Mouse (Mus musculus): ENCODE data around the gene Cldn5.

Cldn5 gene

DNA sequence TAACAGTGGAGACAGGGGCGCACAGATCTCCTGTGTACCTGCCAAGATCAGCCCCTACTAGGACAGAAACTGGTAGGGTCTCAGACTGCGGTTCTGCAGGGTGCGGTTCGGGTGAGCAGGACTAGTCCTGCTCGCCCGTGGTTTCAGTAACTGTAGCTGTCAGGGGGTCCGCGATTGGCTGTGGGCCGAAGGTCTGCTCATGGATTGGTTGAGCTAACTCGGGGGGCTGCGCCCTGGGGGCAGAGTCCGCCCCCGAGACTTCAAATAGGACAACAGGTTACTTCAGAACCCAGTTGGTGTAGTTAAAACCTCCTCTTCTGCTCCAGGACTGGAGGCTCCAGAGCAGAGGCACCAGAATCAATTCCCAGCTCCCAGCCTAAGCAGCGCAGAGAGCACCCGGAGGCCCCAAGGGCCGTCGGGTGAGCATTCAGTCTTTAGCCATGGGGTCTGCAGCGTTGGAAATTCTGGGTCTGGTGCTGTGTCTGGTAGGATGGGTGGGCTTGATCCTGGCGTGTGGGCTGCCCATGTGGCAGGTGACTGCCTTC is at the start of gene Cldn5:
Gene Cldn5, plus strand, starts transcription at position 292 of the 545 bp plus-strand sequence.
- DNase-seq (ENCODE audit: low spot score) = no peak

DNA sequence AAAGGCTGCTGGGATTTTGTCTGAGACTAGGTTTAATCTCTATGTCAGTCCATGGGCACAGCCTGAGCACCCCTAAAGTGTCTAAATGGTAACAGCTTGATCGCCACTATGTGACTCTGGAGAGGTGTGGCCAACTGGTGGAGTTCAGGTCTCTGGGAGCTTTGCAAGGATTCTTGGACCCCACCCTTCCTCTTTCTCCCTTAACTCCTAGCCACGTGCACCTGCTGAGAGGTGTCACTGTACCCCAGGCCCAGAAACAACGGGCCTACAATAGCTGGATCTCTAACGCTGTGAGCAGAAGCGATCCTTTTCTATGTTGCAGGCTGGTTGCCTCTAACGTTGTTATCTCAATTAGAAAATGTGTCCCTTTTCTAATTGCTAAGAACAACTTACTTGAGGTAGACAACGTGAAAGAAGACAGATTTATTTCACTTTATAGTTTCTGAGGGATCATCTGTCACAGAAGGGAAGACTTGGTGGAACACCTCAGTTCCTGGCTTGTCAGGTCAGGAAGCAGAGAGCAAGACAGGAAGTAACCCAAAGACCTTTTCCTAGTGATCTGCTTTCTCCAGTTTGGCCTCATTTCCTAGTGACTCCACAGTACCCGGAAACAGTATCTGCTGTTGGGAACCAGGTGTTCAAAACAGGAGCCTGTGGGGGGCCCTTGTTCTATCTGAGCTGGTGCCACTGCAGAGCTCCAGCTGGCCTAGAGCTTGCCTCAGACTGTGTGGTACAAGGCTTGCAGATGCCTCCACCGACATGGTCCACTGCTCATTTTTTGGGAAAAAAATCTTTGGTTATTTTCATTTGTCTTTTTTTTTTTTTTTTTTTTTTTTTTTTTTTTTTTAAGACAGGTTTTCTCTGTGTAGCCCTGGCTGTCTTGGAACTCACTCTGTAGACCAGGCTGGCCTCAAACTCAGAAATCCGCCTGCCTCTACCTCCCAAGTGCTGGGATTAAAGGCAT is 48.8 kb upstream of the Cldn5 start:
- DNase-seq (ENCODE audit: low spot score) = no peak

DNA sequence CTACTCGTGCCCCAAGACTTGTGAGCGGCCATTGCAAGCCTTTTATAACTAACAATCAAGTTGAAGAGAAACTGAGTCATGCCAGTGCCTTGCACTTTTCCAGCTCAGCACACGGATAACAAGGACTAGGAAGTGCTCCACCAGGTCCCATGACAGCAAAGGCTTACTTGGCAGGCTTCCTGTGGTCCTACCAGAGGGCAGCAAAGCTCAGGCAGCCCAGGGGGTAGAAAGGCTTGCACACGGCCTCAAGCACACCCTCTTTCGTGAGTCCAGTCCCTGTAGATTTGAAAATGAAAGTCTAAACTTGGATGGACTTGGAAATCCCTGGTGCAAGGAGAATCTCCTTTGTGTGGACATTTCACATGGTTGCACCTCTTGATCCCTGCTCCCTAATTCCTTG is 47.5 kb upstream of the Cldn5 start:
- no peak for DNase-seq (ENCODE audit: low spot score)

DNA sequence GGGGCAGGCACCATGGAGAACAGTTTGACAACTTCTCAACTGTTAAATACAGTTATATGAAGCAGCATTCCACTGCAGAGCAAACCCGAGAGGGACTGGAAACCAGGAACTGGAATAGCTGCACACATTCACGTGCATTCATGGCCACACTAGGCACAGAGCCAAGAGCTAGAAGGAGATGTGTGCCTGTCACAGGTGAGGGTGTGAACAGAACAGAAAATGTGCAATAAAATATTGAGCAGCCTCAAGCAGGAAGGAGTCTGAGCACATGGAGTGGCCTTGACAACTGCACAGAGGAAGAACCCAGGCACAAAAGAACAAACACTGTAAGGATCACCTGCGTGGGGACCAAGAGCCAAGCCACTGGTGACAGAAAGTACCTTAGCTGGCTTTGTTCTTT is 46.0 kb upstream of the Cldn5 start:
- no peak for DNase-seq (ENCODE audit: low spot score)

DNA sequence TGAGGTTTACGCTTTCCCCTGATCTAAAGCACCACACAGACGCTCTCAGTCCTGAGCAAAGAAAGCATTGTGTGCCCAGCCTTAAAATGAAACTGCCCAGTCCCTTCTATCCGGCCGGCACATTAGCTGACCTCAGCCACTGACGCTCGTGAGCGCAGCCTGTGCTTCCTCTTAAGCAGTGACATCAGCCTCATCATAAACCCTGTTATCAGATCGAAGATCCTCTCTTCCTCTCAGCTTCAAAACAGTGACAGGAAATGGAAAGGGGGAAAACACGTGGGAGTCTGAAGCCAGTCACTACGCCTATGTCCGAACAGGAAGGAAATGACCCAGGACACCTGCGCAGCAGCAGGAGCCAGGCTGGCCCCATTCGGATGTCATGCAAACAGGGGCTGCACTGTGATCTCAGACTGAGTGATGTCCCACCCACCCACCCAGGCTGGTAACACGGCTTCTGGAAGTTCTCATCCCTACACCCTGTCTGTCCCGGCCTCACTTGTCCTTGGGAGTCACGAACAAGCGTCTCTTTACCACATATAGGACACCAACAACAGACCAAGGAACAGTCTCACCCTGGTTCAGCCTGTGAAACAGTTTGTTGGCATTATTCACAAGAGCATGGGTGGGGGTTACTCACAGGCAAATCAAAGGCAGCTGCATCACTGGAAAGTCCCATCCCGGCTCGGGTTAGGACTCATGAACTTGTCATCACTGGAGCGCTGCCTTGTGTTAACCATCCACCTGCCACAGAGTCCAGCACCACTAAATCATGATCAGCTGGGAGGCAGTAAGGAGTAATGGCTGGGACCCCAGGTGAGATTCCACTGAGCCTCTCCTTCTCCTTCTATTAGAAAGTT is 43.3 kb upstream of the Cldn5 start:
- DNase-seq (ENCODE audit: low spot score) = no peak

DNA sequence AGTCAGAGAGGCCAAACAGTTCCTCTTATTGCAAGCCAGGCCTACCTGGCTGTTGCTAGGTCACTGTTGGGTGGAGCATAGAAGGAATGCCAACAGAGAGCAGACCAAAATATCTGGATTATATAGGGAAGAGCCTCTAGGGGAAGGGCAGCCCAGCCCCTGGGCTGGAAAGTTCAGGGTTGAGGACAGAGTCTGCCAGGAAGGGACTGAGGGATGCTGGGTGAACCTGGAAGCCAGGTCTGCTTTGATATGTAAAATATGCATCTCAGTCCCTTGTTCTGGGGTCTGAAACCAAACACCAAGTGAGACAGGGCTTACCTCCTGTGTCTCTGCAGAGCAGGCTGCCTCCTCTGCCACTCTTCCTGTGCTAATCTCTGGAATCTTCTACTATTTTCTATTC is 38.3 kb upstream of the Cldn5 start:
- no peak for DNase-seq (ENCODE audit: low spot score)

DNA sequence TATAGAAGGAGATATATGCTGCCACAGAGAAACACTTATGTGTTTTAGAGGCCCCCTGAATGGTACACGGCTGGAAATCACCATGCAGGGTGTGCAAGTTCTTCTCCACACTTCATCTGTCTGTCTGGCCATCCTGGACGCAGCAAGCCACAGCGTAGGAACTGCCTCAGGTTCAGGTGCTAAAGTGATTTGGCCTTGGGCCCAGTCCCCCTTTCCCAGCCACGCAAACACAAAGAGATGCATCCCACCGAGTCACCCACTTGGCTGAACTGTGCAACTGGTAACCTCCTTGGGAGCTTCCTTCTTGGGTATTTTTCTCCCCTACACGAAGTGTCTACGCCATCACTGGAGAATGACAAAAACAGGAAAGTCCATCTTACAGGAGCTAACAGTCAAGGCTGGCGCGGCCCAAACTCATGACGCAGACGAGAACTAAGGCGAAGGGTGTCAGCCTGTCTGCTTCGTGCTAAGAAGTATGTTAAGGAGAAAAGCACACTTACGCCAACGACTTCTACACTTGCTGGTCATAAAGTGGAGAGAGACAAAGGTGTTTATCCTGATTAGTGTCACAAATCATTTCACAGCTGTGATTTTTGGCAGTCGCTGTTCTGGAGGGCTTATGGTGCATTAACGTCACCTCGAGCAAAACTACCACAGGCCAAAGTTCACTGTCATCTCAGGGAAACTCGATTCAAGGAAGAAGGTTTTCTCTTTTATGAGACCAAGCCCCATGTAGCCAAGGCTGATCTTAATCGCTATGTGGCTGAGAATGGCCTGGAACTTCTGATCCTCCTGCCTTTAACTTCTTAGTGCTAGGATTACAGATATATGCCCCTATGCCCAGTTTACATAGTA is 30.2 kb upstream of the Cldn5 start:
- no peak for DNase-seq (ENCODE audit: low spot score)

DNA sequence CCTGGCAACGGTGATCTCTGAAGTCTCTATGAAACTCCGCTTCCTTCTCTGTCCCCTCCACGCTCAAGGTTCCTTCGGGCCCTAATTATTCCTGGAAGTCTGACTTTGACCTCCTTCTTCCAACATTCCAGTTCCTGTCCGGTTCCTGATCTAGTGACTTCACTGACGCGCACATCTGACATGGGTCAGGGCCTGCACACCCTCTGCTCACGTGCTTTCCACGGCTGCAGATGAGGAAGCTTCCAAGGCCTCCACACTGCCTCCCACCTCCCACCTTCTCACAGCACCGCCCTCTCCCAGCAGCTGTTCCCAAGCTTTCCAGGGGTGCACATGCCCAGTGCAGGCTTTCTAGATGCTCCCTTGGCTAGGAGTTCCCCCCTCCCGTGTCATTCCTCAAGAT is 25.5 kb upstream of the Cldn5 start:
- DNase-seq (ENCODE audit: low spot score) = no peak

DNA sequence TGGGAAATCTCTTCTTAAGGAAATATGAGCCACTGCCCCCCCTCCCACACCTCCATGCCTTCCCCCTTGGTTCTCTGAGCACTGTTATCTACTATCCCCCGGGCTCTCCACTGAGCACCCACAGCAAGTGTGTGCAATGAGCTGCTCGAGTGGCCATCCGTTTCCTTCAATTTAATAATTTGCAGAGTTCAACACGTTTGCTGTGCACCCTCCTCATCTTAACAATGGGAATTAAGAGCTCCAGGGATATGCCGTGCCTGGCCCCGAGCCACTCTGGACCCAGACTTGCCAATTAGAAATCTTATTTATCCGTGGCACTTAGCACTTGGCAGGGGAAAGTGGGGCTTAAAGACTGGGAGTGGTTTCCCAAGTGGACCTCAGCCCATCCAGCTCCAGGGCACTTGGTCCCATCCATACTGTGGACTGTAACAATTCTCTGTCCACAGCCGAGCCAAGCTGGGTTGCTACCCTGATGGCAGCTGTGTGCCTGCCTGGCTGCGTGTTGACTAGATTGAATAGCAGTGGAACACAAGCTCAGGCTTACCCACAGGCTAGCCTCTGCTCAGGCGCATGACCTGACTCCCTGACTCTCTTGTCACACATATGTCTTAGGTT is 24.7 kb upstream of the Cldn5 start:
- no peak for DNase-seq (ENCODE audit: low spot score)

DNA sequence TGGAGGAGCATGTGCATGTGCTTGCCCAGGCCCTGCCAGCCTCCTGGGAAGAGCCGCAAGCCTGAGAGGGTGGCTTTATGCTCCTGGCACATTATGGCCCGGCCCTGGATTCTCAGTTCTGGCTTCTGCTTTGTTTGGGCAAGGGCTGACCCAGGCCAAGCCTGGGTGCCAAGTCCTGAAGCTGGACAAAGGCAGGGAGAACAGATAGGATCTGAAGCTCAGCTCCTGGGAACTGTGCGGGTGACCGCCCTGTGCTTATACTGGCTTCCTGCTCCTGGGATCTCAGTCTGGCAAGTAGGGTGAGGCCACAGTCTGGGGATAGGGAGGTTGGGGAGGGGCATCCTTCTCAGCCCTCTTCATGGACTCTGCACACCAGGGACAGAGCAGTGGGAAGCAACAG is 14.9 kb upstream of the Cldn5 start:
- no peak for DNase-seq (ENCODE audit: low spot score)

DNA sequence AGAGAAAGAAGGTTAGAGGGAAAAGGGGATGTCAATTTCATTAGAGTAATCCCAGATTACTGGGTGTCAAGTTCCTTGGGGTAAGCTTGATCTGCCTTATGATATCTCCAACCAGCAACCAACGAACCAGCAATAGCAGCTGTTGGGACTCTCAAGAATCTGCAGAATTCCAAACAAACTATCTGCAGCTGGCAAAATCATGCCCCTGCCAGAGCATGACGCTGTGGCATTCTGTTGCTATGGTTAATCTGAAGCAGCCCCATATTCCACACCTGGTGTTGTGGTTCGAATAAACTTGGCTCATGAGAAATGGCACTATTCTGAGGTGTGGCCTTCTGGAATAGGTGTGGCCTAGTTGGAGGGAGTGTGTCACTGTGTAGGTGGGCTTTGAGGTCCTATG is 13.7 kb upstream of the Cldn5 start:
- DNase-seq (ENCODE audit: low spot score) = no peak

DNA sequence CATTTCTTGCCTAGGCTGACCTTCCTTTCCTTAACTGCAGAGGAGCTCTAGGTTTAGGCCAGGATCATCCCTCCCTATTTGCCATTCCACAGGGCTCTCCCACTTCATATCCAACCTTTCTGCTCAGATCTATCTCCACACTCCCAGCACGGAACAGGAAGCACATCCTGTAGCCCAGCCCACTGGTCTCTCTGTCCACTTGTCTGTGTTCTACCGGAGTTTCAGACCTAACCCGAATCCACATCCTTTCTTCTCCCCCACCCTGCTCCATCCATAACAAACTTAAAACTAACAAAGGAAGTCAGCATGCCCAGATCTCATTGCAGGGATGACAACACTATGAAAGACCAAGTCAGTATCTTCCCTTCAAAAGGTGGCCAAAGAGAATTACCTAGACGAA is 10.3 kb upstream of the Cldn5 start:
- no peak for DNase-seq (ENCODE audit: low spot score)

DNA sequence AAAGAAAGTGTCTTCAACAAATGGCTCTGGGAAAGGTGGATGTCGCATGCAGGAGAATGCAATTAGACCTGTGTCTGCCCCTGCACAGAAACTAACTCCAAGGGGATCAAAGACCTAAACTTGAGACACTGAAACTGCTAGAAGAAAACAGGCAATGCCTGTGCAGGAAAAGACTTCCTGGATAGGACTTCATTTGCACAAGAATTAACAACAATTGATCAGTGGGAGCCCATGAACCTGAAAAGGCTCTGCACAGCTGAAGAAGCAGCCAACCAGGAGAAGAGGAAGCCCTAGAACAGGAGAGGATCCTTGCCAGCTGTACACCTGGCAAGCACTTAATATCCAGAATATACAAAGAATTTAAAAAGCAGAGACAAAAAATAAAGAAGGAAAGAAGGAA is 7.1 kb upstream of the Cldn5 start:
- DNase-seq (ENCODE audit: low spot score) = no peak

DNA sequence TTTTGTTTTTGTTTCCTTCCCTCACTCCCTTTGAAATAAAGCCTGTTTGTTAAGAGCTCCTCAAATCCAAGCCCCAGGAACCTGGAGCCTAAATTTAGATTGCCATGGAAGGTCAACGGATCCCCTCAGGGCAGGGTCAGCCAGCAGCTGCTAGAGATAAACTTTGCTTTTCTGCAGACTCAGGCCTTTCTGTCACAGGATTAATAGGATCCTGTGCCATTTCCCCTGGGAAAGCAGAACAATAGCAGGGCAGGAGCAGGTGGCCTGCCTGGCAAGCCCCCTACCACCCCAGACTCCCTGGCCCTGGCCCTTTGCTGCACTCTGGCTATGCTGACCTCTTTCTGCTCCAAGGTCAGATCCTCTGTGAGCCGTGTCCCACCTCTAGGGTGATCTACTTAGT is 2.7 kb upstream of the Cldn5 start:
- no peak for DNase-seq (ENCODE audit: low spot score)

DNA sequence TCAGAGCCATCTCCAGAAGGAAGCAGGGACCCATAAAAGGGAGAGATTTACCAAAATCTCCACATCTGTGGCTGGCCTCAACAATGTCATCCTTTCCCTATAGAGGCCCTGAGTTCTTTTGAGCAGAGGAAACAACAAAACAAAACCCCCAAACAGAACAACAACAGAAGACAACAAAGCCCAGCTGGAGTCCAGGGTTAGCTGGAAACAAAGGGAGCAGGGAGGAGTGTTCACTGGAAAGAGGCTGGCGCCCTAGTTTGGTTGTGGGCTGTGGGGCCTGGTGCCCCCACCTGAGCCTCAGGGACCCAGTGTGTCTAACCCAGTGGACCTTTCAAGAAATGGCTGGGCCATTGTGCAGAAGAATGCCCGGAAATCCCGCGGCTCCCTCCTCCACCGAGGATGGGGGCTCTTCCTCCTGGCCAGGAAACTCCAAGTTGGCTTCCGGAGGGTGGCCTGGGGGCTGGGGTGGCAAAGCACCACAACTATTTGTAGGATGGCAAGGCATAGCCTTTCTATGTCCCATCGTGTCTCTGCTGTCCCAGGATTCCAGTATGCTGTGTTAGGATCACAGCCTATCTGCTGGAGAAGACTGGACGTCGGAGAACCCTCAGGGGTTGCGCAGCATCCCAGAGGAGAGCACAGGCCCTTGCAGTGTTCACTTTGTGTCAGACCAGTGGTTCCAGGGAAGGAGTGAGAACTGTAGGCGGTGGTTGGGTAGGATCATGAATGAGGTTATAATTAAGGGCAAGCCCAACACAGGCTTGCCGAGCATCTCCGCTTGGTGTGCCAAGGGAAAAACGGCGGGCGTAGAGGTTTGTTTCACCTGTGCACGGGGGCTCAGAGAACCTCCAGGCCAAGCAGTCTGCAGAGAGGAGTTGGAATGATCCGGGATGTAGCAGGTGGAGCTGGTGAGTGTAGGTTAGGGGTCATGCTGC is 759 bp upstream of the Cldn5 start:
- no peak for DNase-seq (ENCODE audit: low spot score)

DNA sequence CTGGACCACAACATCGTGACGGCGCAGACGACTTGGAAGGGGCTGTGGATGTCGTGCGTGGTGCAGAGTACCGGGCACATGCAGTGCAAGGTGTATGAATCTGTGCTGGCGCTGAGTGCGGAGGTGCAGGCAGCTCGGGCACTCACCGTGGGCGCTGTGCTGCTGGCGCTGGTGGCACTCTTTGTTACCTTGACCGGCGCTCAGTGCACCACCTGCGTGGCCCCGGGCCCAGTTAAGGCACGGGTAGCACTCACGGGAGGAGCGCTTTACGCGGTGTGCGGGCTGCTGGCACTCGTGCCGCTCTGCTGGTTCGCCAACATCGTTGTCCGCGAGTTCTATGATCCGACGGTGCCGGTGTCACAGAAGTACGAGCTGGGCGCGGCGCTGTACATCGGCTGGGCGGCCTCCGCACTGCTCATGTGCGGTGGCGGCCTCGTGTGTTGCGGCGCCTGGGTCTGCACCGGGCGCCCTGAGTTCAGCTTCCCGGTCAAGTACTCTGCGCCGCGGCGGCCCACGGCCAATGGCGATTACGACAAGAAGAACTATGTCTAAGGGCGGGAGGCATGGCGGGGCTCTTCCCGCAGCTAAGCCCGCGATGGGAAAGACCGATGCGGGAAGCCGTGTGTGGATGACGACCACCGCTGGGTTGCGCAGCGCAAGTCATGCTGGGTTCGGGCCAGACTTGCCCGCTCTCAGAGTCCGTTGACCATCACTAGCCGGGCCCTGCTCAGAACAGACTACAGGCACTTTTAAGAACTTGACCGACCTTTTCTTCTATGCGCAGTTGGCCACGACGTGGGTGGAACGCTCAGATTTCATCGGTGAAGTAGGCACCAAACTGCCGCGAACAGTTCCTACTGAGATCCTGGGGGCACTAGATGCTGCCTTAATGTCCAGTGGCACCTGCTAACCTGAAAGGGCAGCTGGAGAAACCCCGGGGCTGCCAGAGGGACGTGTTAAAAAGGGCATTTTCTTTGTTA is 744 bp downstream of the Cldn5 start:
- no peak for DNase-seq (ENCODE audit: low spot score)

DNA sequence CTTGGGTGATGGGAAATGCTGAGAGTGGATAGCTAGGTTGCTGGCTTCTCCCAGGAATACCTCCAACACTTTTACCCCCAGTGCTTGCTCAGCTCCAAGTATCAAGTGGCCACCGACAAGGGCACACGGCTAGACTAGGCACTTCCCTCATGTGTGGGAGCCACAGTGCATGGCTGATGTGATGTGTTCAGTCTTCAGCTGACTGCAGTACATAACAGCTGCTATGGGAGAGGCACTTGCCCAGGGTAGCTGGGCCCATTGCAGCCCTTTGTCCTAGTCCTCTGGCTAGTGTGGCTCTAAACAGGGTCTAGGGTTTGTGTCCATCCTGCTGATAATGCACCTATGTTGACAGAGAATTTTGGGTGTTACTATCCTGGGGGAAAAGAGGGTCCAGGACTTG is 1.8 kb downstream of the Cldn5 start:
- DNase-seq (ENCODE audit: low spot score) = no peak

DNA sequence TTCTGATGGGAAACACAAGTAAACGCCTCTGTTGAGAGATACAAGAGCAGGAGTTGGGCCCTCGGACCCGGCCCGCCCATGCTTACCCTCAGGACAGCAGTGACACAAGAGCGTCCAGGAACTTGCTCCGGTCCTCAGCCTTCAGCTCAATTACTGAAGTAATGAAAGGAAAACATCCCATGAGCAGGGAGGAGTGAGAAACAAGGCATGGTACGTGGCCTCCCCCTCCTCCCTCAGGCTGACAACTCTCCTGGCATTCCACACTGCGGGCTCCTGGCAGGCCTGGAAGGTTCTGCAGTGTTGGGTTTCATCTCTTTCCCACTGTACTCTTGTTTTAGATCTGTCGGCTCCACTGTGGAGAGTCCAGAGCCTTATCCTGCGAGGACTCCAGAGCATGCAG is 5.2 kb downstream of the Cldn5 start:
- no peak for DNase-seq (ENCODE audit: low spot score)

DNA sequence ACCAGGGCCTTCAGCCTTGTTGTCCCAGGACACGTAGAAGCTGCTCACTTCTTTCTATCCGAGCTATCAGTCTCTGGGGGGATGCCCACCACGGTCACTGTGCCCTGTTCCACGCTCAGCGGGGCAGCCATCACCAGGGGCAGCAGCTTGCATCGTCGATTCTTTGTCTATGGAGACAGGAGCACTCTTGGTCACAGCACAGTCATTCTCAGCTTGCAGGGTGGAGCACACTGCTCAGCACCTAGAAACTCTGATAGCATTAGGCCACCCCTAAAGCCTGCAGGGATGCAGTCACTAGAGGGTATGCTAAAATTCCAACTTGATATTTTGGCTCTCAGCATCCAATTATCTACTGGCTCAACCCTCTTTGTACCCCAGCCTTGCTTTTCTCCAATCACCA is 8.4 kb downstream of the Cldn5 start:
- DNase-seq (ENCODE audit: low spot score) = no peak

Measured in spleen, adult 12 weeks (tissue).